Mouse (Mus musculus) right cerebral cortex, adult 18-20 months (tissue): Measurements from ENCODE around the gene Tmem131l.

Experiments used
- DNase-seq: peaks from one replicate; pipeline ENCODE4 v3.0.0; 2022; ENCODE audit warnings: mixed read lengths

Tmem131l gene

GRCm38 (mm10) chr3:83973339-83973738 is 66.6 kb downstream of the Tmem131l start:
- DNase-seq: no peak

GRCm38 (mm10) chr3:83970629-83971028 is 69.3 kb downstream of the Tmem131l start:
- no peak for DNase-seq

GRCm38 (mm10) chr3:83969081-83969480 is 70.9 kb downstream of the Tmem131l start:
- DNase-seq: no peak

- DNase-seq: no peak
These were observed 72.2 kb downstream of the Tmem131l start for GRCm38 (mm10) chr3:83967791-83968190.

- DNase-seq: no peak
These were observed 74.6 kb downstream of the Tmem131l start for GRCm38 (mm10) chr3:83965333-83965732.

- DNase-seq: no peak
These were observed 76.3 kb downstream of the Tmem131l start for GRCm38 (mm10) chr3:83963705-83964104.

- DNase-seq: no peak
These were observed 77.4 kb downstream of the Tmem131l start for GRCm38 (mm10) chr3:83962571-83962970.

- no peak for DNase-seq
These were observed 77.9 kb downstream of the Tmem131l start for GRCm38 (mm10) chr3:83962076-83962475.

- DNase-seq: no peak
These were observed 80.9 kb downstream of the Tmem131l start for GRCm38 (mm10) chr3:83958951-83959681.

GRCm38 (mm10) chr3:83953879-83954278 is 86.1 kb downstream of the Tmem131l start:
- no peak for DNase-seq

- DNase-seq: no peak
These were observed 91.2 kb downstream of the Tmem131l start for GRCm38 (mm10) chr3:83948801-83949200.

- DNase-seq: no peak
These were observed 92.3 kb downstream of the Tmem131l start for GRCm38 (mm10) chr3:83947476-83948245.

GRCm38 (mm10) chr3:83946848-83947247 is 93.1 kb downstream of the Tmem131l start:
- no peak for DNase-seq

GRCm38 (mm10) chr3:83943691-83944090 is 96.3 kb downstream of the Tmem131l start:
- DNase-seq: no peak

- no peak for DNase-seq
These were observed 96.8 kb downstream of the Tmem131l start for GRCm38 (mm10) chr3:83943212-83943611.

GRCm38 (mm10) chr3:83941921-83942320 is 98.1 kb downstream of the Tmem131l start:
- DNase-seq: no peak

- no peak for DNase-seq
These were observed 101.1 kb downstream of the Tmem131l start for GRCm38 (mm10) chr3:83938871-83939270.

- no peak for DNase-seq
These were observed 105.5 kb downstream of the Tmem131l start for GRCm38 (mm10) chr3:83934514-83934913.

- DNase-seq: peak; percentile 25
These were observed 124.0 kb downstream of the Tmem131l start for GRCm38 (mm10) chr3:83915768-83916496.

GRCm38 (mm10) chr3:83915102-83915501 is 124.9 kb downstream of the Tmem131l start:
- peak; percentile 49 for DNase-seq

GRCm38 (mm10) chr3:83910707-83911106 is 129.3 kb downstream of the Tmem131l start:
- no peak for DNase-seq

- no peak for DNase-seq
These were observed 133.8 kb downstream of the Tmem131l start for GRCm38 (mm10) chr3:83906185-83906584.

- no peak for DNase-seq
These were observed 134.8 kb downstream of the Tmem131l start for GRCm38 (mm10) chr3:83905161-83905560.
